Mouse (Mus musculus) megakaryocyte, embryonic 14.5 days (primary cell): ENCODE measurements at regions not wholly inside any gene's neighbourhood (a gene's known extent, or its start where the extent isn't known, plus 50 kb on each side); places are given as distances from the start of the nearest gene placed in this dataset.

Experiments used
- FLI1 ChIP-seq: IDR thresholded peaks from 2 replicates; pipeline ENCODE4 v1.6.1; 2012; ENCODE audit warnings: low read length, inconsistent platforms, mixed read lengths
- GATA1 ChIP-seq: IDR thresholded peaks from 3 replicates; pipeline ENCODE4 v1.6.1; 2012; ENCODE audit warnings: mixed read lengths, low read length, inconsistent platforms, borderline replicate concordance

DNA sequence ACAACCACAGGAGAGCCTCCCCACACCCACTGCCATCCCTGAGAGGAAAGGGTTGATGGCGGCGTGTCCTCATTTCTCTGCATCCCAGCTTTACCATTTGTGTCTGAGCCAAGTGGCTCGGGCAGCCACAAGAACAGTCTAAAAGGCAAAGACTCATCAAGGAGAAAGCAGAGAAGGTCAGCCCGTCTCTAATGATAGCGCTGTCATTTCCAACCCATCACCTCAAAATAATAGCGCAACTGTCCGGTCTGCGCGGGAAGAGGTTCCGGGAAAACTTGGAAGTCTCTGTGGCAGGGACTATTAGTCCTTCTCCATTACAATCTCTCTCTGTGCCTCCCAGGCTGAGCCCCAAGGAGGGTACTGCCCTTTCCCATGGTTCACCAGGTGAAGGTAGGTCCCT is 124.5 kb upstream of the Aldh1b1 start:
- TF ChIP-seq FLI1: no peak
- no peak for TF ChIP-seq GATA1
